ENCODE assay signal across 31 mouse cellular contexts in genomic region chr2:91162952-91163351, GRCm38 (mm10). TPM values are rescaled to one million over a fixed set of nuclear protein-coding genes. Genes with fewer than 3 reads are reported as not detected.
"Had no signal": no experiment of that assay in that cellular context is flagged by ENCODE, and none has a peak within 500 bp of the region (broad histone marks: within the 10 kb centered on the region; RNA-seq: fewer than 3 reads in every experiment).

No protein-coding gene starts in this region.

- H3K4me2 ChIP-seq: embryonic facial prominence, embryonic 12.5 days; embryonic facial prominence, embryonic 13.5 days; embryonic facial prominence, embryonic 15.5 days; forebrain, embryonic 13.5 days; forebrain, embryonic 15.5 days; heart, embryonic 11.5 days; heart, embryonic 12.5 days had no signal

- H3K9me3 ChIP-seq: embryonic facial prominence, embryonic 10.5 days; embryonic facial prominence, embryonic 12.5 days; embryonic facial prominence, embryonic 13.5 days; embryonic facial prominence, embryonic 15.5 days; forebrain, embryonic 10.5 days; forebrain, embryonic 13.5 days; forebrain, embryonic 15.5 days; heart, embryonic 10.5 days; heart, embryonic 12.5 days had no signal

- H3K9ac ChIP-seq: embryonic facial prominence, embryonic 12.5 days; embryonic facial prominence, embryonic 13.5 days; embryonic facial prominence, embryonic 15.5 days; forebrain, embryonic 13.5 days; forebrain, embryonic 15.5 days; forebrain, postnatal 0 days; heart, embryonic 12.5 days had no signal

- H3K27me3 ChIP-seq: embryonic facial prominence, embryonic 12.5 days; embryonic facial prominence, embryonic 13.5 days; embryonic facial prominence, embryonic 15.5 days; forebrain, embryonic 13.5 days; forebrain, embryonic 15.5 days; heart, embryonic 12.5 days had no signal

- H3K4me1 ChIP-seq: embryonic facial prominence, embryonic 10.5 days; embryonic facial prominence, embryonic 12.5 days; embryonic facial prominence, embryonic 13.5 days; embryonic facial prominence, embryonic 15.5 days; forebrain, embryonic 10.5 days; forebrain, embryonic 13.5 days; forebrain, embryonic 15.5 days had no signal

- H3K4me3 ChIP-seq: embryonic facial prominence, embryonic 10.5 days; embryonic facial prominence, embryonic 12.5 days; embryonic facial prominence, embryonic 13.5 days; embryonic facial prominence, embryonic 15.5 days; erythroblast, embryonic 14.5 days; forebrain, embryonic 10.5 days; forebrain, embryonic 13.5 days; forebrain, embryonic 15.5 days; gastrocnemius, adult 2 months; heart, adult 2 months; heart, embryonic 10.5 days; heart, embryonic 12.5 days had no signal

- H3K27ac ChIP-seq: embryonic facial prominence, embryonic 10.5 days; embryonic facial prominence, embryonic 12.5 days; embryonic facial prominence, embryonic 13.5 days; embryonic facial prominence, embryonic 15.5 days; forebrain, embryonic 10.5 days; forebrain, embryonic 13.5 days; forebrain, embryonic 15.5 days; gastrocnemius, adult 2 months; heart, adult 2 months; heart, embryonic 10.5 days had no signal

- ATAC-seq: forebrain, embryonic 13.5 days; forebrain, embryonic 14.5 days; forebrain, embryonic 15.5 days; forebrain, embryonic 16.5 days; forebrain, postnatal 0 days had no signal

- DNase-seq: cerebellum, adult 2 months; cerebellum, adult 8-10 months; cerebellum, adult 9-10 months; cerebellum, postnatal 10 days; cerebellum, postnatal 25 days; cerebellum, postnatal 36 days; embryo, embryonic 11 days; forebrain, postnatal 0 days; gastrocnemius, adult 2 months; gastrocnemius, postnatal 10 days; gastrocnemius, postnatal 14 days; gastrocnemius, postnatal 25 days; gastrocnemius, postnatal 36 days; heart, adult 11 months; heart, adult 18-20 months; heart, adult 2 months had no signal

RNA-seq across cellular contexts. Expression of gene Mybpc3, which starts 45.0 kb away (rescaled TPM):
- total RNA-seq: gastrocnemius, adult 18-20 months; gastrocnemius, postnatal 25 days; gastrocnemius, postnatal 36 days had no signal
- polyA plus RNA-seq: erythroblast, embryonic 14.5 days; forebrain, embryonic 10.5 days; forebrain, embryonic 11.5 days; forebrain, embryonic 13.5 days; forebrain, embryonic 14.5 days; forebrain, embryonic 15.5 days; forebrain, embryonic 16.5 days had no signal
